Mouse (Mus musculus): Measurements from ENCODE around the gene Art5. TPM values are rescaled to one million over a fixed set of nuclear protein-coding genes. Genes with fewer than 3 reads are reported as not detected.

Art5 gene
- 1.9 TPM in 2 replicates for polyA plus RNA-seq (2016; fragmentation: Nextera tagmentation; extraction: Ambion mirVana)

DNA sequence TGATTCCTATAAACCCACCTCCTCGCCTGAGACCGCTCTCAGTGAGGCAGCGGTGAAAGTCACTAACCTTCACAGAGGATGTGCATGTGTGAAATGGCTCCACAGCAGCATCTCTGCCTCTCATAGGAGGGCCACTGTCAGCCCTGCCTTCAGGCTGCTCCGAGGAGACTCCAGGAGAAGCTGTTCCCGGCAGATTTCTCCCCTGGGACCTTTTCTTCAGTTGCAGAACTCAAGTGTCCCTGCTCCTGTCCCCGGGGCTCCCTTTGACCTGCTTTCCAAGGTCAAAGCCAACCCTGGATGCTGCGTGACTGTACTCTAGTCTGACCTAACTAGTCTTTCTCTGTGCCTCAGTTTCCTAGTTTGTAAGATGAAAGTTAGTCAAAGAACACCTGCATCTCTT is at the start of gene Art5:
Art5 (minus strand) TSS at position 319 of the 400 bp plus-strand sequence.
- Histone ChIP-seq H3K4me1 (peaks cover 9% of the 10 kb centered on the region), H3K27me3 (ENCODE audit: low read depth, poor library complexity, severe bottlenecking) (0 out of 2 replicates have a peak, but pooled peaks cover 11% of the 10 kb centered on the region), H3K36me3 (no peaks in the 10 kb centered on the region), H3K9me3 (replicated peaks) (no peaks in the 10 kb centered on the region), H3K4me3 (no peak within 1 kb of the TSS), H3K27ac (replicated peaks) (no peak within 1 kb of the TSS)
- 84% methylated on average over 7 of the region's 7 CpGs for WGBS
- no peak for DNase-seq (ENCODE audit: low spot score)

DNA sequence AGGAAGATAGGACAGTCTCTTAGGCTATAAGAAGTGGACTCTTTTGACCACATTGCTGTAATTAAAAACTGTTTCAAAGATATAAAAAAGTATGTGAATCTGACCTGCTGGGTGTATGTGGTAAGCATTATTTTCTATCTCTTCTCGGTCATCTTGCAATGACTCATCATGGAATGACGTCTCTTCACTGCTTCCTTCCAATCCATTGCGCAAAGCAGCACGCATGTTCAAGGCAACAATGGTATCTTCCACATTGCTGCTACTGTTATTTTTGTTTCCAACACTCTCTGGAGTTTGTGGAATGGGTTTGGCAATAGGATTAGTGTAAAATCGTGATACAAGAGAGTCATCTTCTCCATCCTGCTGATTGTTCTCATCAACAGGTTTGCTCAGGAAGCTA is 44.4 kb upstream of the Art5 start:
- 97% methylated on average over 5 of the region's 5 CpGs for WGBS
- H3K4me3 ChIP-seq: no peak overlapping the region
- DNase-seq (ENCODE audit: low spot score): no peak
- H3K27ac ChIP-seq (replicated peaks): no peak overlapping the region
- H3K4me1 ChIP-seq: no peaks in the 10 kb centered on the region
- H3K27me3 ChIP-seq (ENCODE audit: low read depth, poor library complexity, severe bottlenecking): no peaks in the 10 kb centered on the region
- no peaks in the 10 kb centered on the region for H3K9me3 ChIP-seq (replicated peaks)
- peaks cover 98% of the 10 kb centered on the region for H3K36me3 ChIP-seq

- no peaks in the 10 kb centered on the region for H3K9me3 ChIP-seq (replicated peaks)
- no peaks in the 10 kb centered on the region for H3K27me3 ChIP-seq (ENCODE audit: low read depth, poor library complexity, severe bottlenecking)
- H3K4me1 ChIP-seq: no peaks in the 10 kb centered on the region
- no peak overlapping the region for H3K27ac ChIP-seq (replicated peaks)
- H3K4me3 ChIP-seq: no peak overlapping the region
- WGBS: 97% methylated on average over 5 of the region's 5 CpGs
- H3K36me3 ChIP-seq: peaks cover 98% of the 10 kb centered on the region
- DNase-seq (ENCODE audit: low spot score): no peak
Observed at GRCm38 (mm10) chr7:102137898-102138297, 28.6 kb upstream of the Art5 start.

DNA sequence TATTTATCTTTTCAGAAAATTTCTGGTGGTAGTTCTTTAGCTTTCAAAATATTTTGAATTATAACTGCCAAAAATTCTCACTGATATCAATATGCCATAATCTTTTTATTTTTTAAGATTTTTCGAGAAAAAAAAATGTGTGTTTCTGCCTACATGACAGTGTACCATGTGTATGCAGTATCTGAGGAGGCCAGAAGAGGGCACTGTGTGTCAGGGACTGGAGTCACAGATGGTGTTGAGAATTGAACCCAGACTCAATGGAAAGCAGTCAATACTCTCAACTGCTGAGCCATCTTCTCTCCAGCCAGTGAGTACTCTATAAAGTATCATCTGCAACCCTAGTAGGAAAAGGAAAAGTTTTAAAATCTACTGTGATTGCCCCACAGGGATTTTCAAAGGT is 28.2 kb upstream of the Art5 start:
- H3K36me3 ChIP-seq: peaks cover 100% of the 10 kb centered on the region

DNA sequence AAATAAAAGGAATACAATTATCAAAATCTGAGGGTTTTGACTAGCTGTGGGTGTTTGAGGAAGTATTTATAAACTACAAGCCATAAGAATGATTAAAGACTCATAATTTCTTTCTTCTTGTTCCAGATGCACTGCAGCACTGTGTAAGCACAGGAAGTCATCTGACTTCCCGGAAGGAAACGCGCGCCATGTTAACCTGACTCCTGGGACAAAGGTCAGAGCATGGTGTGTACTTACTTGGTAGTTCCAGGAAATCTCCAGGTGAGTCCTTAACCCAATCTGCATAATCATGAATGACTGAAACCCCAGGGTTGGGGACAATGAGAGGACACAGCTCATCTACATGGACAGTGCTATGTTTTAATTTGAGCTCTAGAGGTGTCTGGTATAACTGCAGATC is 23.1 kb upstream of the Art5 start:
- peaks cover 100% of the 10 kb centered on the region for H3K36me3 ChIP-seq
- no peak overlapping the region for H3K4me3 ChIP-seq

More for the DNA sequence above, 28.2 kb upstream of the Art5 start:
- Histone ChIP-seq H3K4me3 (no peak overlapping the region), H3K4me1 (no peaks in the 10 kb centered on the region), H3K27ac (replicated peaks) (no peak overlapping the region), H3K9me3 (replicated peaks) (no peaks in the 10 kb centered on the region), H3K27me3 (ENCODE audit: low read depth, poor library complexity, severe bottlenecking) (no peaks in the 10 kb centered on the region)
- peak; percentile 40 for DNase-seq (ENCODE audit: low spot score)
- WGBS: 85% methylated on average over 1 of the region's 1 CpGs

GRCm38 (mm10) chr7:102120326-102120725 is 11.0 kb upstream of the Art5 start:
- Histone ChIP-seq H3K36me3 (peaks cover 76% of the 10 kb centered on the region), H3K4me3 (no peak overlapping the region), H3K4me1 (no peaks in the 10 kb centered on the region; the same call in 1 of the 2 replicates), H3K27me3 (ENCODE audit: low read depth, poor library complexity, severe bottlenecking) (no peaks in the 10 kb centered on the region), H3K27ac (replicated peaks) (no peak overlapping the region), H3K9me3 (replicated peaks) (no peaks in the 10 kb centered on the region)
- WGBS: 97% methylated on average over 10 of the region's 10 CpGs
- DNase-seq (ENCODE audit: low spot score): no peak

More for the DNA sequence above, 23.1 kb upstream of the Art5 start:
- H3K9me3 ChIP-seq (replicated peaks): no peaks in the 10 kb centered on the region
- no peaks in the 10 kb centered on the region for H3K4me1 ChIP-seq
- WGBS: 97% methylated on average over 4 of the region's 4 CpGs
- H3K27ac ChIP-seq (replicated peaks): no peak overlapping the region
- H3K27me3 ChIP-seq (ENCODE audit: low read depth, poor library complexity, severe bottlenecking): no peaks in the 10 kb centered on the region
- no peak for DNase-seq (ENCODE audit: low spot score)

- H3K4me1 ChIP-seq: no peaks in the 10 kb centered on the region; the same call in 1 of the 2 replicates
- H3K9me3 ChIP-seq (replicated peaks): no peaks in the 10 kb centered on the region
- no peak for DNase-seq (ENCODE audit: low spot score)
- WGBS: 77% methylated on average over 6 of the region's 6 CpGs
- peaks cover 46% of the 10 kb centered on the region for H3K36me3 ChIP-seq
- no peak overlapping the region for H3K4me3 ChIP-seq
- H3K27me3 ChIP-seq (ENCODE audit: low read depth, poor library complexity, severe bottlenecking): no peaks in the 10 kb centered on the region
- H3K27ac ChIP-seq (replicated peaks): no peak overlapping the region
Observed at GRCm38 (mm10) chr7:102117382-102117781, 8.1 kb upstream of the Art5 start.

GRCm38 (mm10) chr7:102116579-102117331 is 7.5 kb upstream of the Art5 start, which contains the start of gene Chrna10:
Gene Chrna10 (minus strand): TSS chr7:102116828.
- Histone ChIP-seq H3K4me1 (no peaks in the 10 kb centered on the region; the same call in 1 of the 2 replicates), H3K27ac (replicated peaks) (no peak within 1 kb of the TSS), H3K27me3 (ENCODE audit: low read depth, poor library complexity, severe bottlenecking) (no peaks in the 10 kb centered on the region), H3K36me3 (peaks cover 40% of the 10 kb centered on the region), H3K9me3 (replicated peaks) (no peaks in the 10 kb centered on the region), H3K4me3 (no peak within 1 kb of the TSS)
- no peak for DNase-seq (ENCODE audit: low spot score)
- 44% methylated on average over 7 of the region's 7 CpGs for WGBS

DNA sequence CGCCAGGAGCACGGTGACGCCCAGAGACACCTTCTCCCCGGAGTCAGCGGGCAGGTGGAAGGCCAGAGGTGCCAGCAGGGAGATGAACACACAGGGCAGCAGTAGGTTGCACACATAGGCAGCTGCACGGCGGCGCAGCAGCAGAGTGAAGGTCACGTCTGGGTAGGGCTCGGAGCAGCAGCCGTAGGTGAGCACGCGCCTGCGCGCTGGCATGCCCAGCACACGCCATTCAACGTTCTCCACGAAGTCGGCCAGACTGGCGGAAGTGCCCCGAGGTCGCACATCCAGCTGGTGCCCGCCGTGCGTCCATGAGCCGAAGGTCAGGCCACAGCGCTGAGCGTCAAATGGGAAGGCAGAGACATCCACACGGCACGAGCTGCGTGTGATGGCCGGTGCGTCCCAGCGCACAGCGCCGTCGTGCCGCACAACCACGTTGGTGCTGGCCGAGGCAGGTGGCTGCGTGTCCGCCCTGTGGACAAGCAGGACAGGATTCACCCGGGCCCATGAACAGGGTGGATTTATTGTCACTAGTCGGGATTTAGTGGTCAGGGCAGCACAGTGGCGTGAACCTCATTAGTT is 4.0 kb upstream of the Art5 start:
- no peak for DNase-seq (ENCODE audit: low spot score)
- no peak overlapping the region for H3K4me3 ChIP-seq
- no peak overlapping the region for H3K27ac ChIP-seq (replicated peaks)
- no peaks in the 10 kb centered on the region for H3K27me3 ChIP-seq (ENCODE audit: low read depth, poor library complexity, severe bottlenecking)
- H3K9me3 ChIP-seq (replicated peaks): no peaks in the 10 kb centered on the region
- peaks cover 5% of the 10 kb centered on the region for H3K36me3 ChIP-seq
- WGBS: 87% methylated on average over 45 of the region's 45 CpGs
- H3K4me1 ChIP-seq: no peaks in the 10 kb centered on the region; the same call in 1 of the 2 replicates

DNA sequence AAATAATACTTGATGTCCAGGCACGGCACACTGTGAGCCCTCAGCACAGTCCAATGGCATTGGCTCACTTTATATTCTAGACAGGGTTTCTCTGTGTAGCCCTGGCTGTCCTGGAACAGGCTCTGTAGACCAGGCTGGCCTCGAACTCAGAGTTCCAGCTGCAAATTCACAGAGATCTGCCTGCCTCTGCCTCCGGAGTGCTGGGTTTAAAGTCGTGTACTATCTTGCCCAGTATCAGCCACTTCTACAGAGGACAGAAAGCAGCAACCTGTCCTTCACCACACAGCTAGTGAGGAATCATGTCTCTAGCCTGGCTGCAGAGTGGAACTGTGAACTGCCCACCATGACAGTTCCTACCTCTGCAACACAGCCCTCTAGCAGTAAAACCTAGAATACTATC is 457 bp upstream of the Art5 start:
- no peak for DNase-seq (ENCODE audit: low spot score)
- Histone ChIP-seq H3K36me3 (no peaks in the 10 kb centered on the region), H3K4me3 (no peak overlapping the region), H3K27ac (replicated peaks) (no peak overlapping the region), H3K27me3 (ENCODE audit: low read depth, poor library complexity, severe bottlenecking) (0 out of 2 replicates have a peak, but pooled peaks cover 11% of the 10 kb centered on the region), H3K9me3 (replicated peaks) (no peaks in the 10 kb centered on the region), H3K4me1 (peaks cover 9% of the 10 kb centered on the region)
- WGBS: 82% methylated on average over 4 of the region's 4 CpGs

DNA sequence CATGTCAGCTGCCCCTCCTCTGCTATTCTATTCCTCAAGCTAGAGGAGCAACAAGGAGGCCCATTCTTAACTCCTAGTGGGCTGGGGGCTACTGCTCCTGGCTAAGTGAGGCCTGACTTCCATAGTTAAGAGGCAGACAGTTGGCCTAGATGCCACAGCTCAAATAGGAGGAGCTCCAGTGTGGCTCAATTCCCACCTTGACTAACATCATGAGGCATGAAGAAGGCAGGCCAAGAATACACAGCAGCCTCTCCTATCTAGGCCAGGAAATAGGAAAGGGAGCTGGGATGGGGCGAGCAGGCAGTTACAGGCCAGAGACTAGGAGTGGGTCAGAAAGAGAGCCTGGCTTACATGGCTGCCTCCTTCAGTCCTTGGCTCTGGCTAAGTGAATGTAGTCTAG is 1.1 kb downstream of the Art5 start:
- Histone ChIP-seq H3K27ac (replicated peaks) (no peak overlapping the region), H3K4me1 (peaks cover 9% of the 10 kb centered on the region), H3K36me3 (no peaks in the 10 kb centered on the region), H3K9me3 (replicated peaks) (no peaks in the 10 kb centered on the region), H3K4me3 (no peak overlapping the region), H3K27me3 (ENCODE audit: low read depth, poor library complexity, severe bottlenecking) (0 out of 2 replicates have a peak, but pooled peaks cover 11% of the 10 kb centered on the region)
- 84% methylated on average over 1 of the region's 1 CpGs for WGBS
- no peak for DNase-seq (ENCODE audit: low spot score)

DNA sequence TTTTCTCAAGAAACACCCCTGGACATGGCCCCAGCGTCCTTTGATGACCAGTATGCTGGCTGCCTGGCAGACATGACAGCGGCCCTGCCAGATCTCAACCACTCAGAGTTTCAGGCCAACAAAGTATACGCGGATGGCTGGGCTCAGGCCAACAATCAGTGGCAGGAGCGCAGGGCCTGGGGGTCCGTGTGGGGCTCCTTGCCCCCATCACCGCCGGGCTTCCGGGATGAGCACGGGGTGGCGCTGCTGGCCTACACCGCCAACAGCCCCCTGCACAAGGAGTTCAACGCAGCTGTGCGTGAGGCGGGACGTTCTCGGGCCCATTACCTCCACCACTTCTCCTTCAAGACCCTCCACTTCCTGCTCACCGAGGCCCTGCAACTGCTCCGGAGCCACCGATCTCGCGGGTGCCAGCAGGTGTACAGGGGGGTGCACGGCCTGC is 2.6 kb downstream of the Art5 start:
- Histone ChIP-seq H3K9me3 (replicated peaks) (no peaks in the 10 kb centered on the region), H3K27me3 (ENCODE audit: low read depth, poor library complexity, severe bottlenecking) (0 out of 2 replicates have a peak, but pooled peaks cover 16% of the 10 kb centered on the region), H3K4me3 (peak overlapping the region; percentile 43), H3K36me3 (no peaks in the 10 kb centered on the region), H3K4me1 (peaks cover 22% of the 10 kb centered on the region), H3K27ac (replicated peaks) (peak overlapping the region; percentile 72)
- DNase-seq (ENCODE audit: low spot score): peak; percentile 43
- WGBS: 19% methylated on average over 23 of the region's 23 CpGs

- peaks cover 47% of the 10 kb centered on the region for H3K4me1 ChIP-seq
- no peak overlapping the region for H3K27ac ChIP-seq (replicated peaks)
- no peaks in the 10 kb centered on the region for H3K36me3 ChIP-seq
- 77% methylated on average over 5 of the region's 5 CpGs for WGBS
- DNase-seq (ENCODE audit: low spot score): no peak
- H3K27me3 ChIP-seq (ENCODE audit: low read depth, poor library complexity, severe bottlenecking): peaks cover 22% of the 10 kb centered on the region
- H3K9me3 ChIP-seq (replicated peaks): no peaks in the 10 kb centered on the region
- no peak overlapping the region for H3K4me3 ChIP-seq
Observed at GRCm38 (mm10) chr7:102104126-102104525, 5.2 kb downstream of the Art5 start.
